Mouse (Mus musculus) left cerebral cortex, adult 2 months (tissue): ENCODE data around the gene Carnmt1. TPM values are rescaled to one million over a fixed set of nuclear protein-coding genes. Genes with fewer than 3 reads are reported as not detected.

Experiments
- DNase-seq, 2 experiments: peaks; one replicate each; pipeline ENCODE4 v3.0.0; 2021 to 2022; ENCODE audit warnings: low spot score in 2 of 2, mixed read lengths in 1 of 2; ENCODE audit errors: extremely low spot score in 1 of 2
- H3K27ac ChIP-seq: fragments of 200-600 bp; 2 replicates; pipeline ENCODE4 v1.8.1; 2022
- H3K4me3 ChIP-seq: fragments of 200-600 bp; 2 replicates; pipeline ENCODE4 v1.8.1; 2022
- CTCF ChIP-seq: fragments of 200-600 bp; IDR thresholded peaks from 2 replicates; pipeline ENCODE4 v1.8.1; 2022; ENCODE audit warnings: antibody characterized with exemption, mild to moderate bottlenecking, moderate library complexity
- intact Hi-C: fragments of 180-260 bp; cut with DNase I; formaldehyde crosslinking; loops from one replicate; pipeline ENCODE4 v1.15.1; 2025
- total RNA-seq, 2 experiments: library from RNA; stranded (reverse); gene quantifications; 2 replicates each; pipeline ENCODE4 v1.2.3; 2021

The Carnmt1 gene
- total RNA-seq, 2 experiments from 2014 or later: 12.6 to 12.9 TPM

GRCm38 (mm10) chr19:18692176-18692575, 21.6 kb downstream of the Carnmt1 start:
- no peak for TF ChIP-seq CTCF
- intact Hi-C loops: no loop called here

DNA sequence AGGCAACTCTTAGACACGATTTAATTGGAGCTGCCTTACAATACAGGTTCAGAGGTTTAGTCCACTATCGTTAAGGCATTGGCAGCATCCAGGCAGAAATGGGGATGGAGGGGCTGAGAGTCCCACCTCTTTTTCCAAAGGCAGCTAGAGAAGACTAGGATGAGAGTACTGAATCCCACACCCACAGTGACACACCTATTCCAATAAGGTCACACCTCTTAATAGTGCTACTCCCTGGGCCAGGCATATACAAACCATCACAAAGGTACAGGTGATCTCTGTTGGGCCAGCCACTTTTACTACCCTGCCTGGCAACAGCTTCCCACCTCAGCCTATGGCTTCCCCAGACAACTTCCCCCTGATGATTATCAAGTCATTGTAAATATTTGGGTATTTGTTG, 22.2 kb downstream of the Carnmt1 start:
- no peak for DNase-seq
- intact Hi-C loops: no loop called here
- Histone ChIP-seq H3K27ac (no peak overlapping the region), H3K4me3 (no peak overlapping the region)
- TF ChIP-seq CTCF: no peak

More at GRCm38 (mm10) chr19:18692176-18692575, 21.6 kb downstream of the Carnmt1 start:
- no peak for DNase-seq
- Histone ChIP-seq H3K27ac (no peak overlapping the region), H3K4me3 (no peak overlapping the region)

DNA sequence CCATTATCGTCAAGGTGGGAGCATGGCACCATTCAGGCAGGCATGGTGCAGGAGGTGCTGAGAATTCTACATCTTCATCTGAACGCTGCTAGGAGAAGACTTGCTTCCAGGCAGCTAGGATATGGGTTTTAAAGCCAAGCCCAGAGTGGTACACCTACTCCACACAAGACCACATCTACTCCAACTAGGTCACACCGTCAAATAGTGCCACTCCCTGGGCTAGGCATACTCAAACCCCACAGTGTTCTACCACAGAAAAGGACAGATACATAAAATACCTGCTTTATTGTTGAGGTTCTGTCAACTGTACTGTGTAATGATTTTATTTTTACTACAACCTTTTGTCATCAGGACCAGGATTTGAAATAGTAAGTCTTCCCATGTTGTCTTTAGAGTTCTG, 24.6 kb downstream of the Carnmt1 start:
- no peak for DNase-seq
- no peak for TF ChIP-seq CTCF
- Histone ChIP-seq H3K27ac (no peak overlapping the region), H3K4me3 (no peak overlapping the region)
- intact Hi-C loops: no loop called here

DNA sequence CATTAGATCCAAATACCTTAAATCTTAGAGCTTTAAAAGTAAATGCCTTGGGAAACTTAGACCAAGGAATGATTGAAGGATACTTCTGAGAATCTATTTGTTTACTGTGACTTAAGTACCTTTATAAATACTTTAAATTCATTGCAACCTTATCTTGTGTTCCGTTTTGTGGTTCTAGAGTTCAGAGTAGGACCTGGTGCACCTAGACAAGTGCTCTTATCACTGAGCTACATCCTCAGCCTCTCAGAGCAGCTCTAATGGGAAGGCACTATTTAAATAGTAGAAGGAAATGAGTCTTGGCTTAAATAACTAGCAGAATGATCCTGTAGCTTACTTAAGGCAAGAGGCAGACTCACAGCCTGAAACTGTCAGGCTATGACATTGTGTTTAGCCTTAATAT, 25.0 kb downstream of the Carnmt1 start:
- H3K27ac ChIP-seq: no peak overlapping the region
- no peak overlapping the region for H3K4me3 ChIP-seq
- intact Hi-C loops: no loop called here
- no peak for TF ChIP-seq CTCF
- DNase-seq: no peak

DNA sequence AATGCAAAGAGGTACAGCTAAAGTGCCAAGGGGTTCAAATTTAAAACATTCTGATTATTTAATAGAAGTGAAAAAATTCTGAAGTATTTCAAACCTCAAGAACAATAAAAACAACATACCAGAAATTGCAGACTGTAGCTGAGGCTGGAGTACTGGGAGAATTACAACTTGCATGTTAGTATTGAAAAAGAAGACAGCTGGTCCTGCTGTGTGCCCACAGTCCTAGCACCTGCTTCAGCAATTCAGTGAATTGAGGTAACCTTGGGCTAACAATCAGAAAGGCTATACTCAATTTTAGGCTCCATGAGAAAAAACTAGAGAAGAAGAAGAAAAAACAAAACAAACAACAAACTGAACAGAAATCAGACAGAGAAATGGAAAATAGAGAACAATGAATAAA, 37.5 kb downstream of the Carnmt1 start:
- no peak for DNase-seq
- no peak for TF ChIP-seq CTCF
- Histone ChIP-seq H3K27ac (no peak overlapping the region), H3K4me3 (no peak overlapping the region)
- intact Hi-C loops: no loop called here

- Histone ChIP-seq H3K4me3 (no peak overlapping the region), H3K27ac (no peak overlapping the region)
- intact Hi-C loops: loop anchor here (5.0 kb wide), 1 partner anchor 39 kb away; the partner anchor contains the start of gene Carnmt1
- DNase-seq: no peak
- no peak for TF ChIP-seq CTCF
These were observed 40.3 kb downstream of the Carnmt1 start for GRCm38 (mm10) chr19:18710903-18711302.

- Histone ChIP-seq H3K4me3 (no peak overlapping the region), H3K27ac (no peak overlapping the region)
- intact Hi-C loops: loop anchor here (5.0 kb wide), 1 partner anchor 39 kb away; the partner anchor contains the start of gene Carnmt1
- DNase-seq: no peak
- TF ChIP-seq CTCF: no peak
These were observed 41.0 kb downstream of the Carnmt1 start for GRCm38 (mm10) chr19:18711589-18711988.

DNA sequence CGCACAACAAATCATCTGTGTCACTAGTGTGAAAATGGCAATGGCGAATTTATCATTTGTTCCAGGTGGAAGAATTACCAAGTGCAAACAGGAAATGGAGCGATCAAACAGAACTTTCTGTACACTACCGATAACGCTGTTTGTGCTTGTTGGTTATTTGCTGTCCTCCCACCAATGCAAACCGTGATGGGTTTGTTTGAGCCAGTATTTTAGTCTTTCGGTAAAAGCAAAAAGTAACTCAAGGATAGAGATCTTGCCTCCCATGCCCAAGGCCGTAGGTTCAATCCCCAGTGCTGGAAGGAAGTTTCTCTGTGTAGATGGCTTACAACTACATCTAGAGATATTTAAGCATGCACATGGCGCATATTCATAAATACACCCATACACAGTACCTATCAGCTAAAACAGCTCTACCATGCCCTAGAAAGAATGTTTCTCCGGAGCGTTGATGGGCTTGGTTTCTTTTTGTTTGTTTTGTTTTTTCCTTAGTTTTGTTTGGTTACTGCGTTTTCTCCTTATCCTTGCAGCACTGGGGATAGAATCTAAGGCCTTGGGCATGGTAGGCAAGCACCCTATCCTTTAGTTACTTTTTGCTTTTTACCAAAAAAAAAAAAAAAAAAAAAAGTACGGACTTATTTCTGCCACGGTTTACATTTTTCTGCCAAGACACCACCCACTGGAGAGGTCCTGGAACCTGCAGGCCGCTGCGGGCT, 41.7 kb downstream of the Carnmt1 start:
- intact Hi-C loops: loop anchor here (5.0 kb wide), 1 partner anchor 40 kb away; the partner anchor contains the start of gene Carnmt1
- no peak for DNase-seq
- peak overlapping the region; percentile 77 for H3K4me3 ChIP-seq
- no peak for TF ChIP-seq CTCF
- H3K27ac ChIP-seq: peak overlapping the region; percentile 97

- intact Hi-C loops: loop anchor here (5.0 kb wide), 1 partner anchor 41 kb away; the partner anchor contains the start of gene Carnmt1
- H3K4me3 ChIP-seq: peak within 1 kb of the TSS; percentile 77
- TF ChIP-seq CTCF: peak; percentile 80
- peak within 1 kb of the TSS; percentile 97 for H3K27ac ChIP-seq
- peak; percentile 98 to 99 for DNase-seq
These were observed 42.3 kb downstream of the Carnmt1 start, which contains the start of gene D030056L22Rik for GRCm38 (mm10) chr19:18712866-18713300. Gene D030056L22Rik, plus strand, starts transcription at chr19:18713193.

- intact Hi-C loops: loop anchor here (5.0 kb wide), 1 partner anchor 41 kb away; the partner anchor contains the start of gene Carnmt1
- Histone ChIP-seq H3K27ac (peak overlapping the region; percentile 97), H3K4me3 (peak overlapping the region; percentile 77)
- DNase-seq: peak; percentile 53 to 54
These were observed 42.8 kb downstream of the Carnmt1 start for GRCm38 (mm10) chr19:18713357-18713756.

- TF ChIP-seq CTCF: peak; percentile 99
- Histone ChIP-seq H3K27ac (no peak overlapping the region), H3K4me3 (no peak overlapping the region)
- intact Hi-C loops: loop anchor here (2.0 kb wide), 1 partner anchor 118 kb away; no protein-coding TSS in a partner anchor
- DNase-seq: peak; percentile 48 to 65
These were observed 45.8 kb downstream of the Carnmt1 start for GRCm38 (mm10) chr19:18716374-18716773.

DNA sequence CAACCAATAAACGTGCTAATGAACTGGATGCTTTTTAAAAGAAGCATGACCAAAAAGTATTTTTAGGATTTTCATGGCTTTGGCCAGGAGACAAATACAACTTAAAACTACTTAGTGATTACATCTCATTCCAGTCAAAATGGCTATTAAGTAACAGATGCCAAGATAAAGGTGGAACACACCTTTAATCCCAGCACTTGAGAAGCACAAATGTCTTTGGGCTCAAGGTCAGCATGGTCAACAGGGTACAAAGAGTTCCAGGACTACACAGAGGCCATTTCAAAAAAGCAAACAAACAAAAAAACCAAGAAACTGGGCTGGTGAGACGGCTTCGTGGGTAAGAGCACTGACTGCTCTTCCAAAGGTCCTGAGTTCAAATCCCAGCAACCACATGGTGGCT, 49.8 kb downstream of the Carnmt1 start:
- intact Hi-C loops: no loop called here
- no peak overlapping the region for H3K27ac ChIP-seq
- no peak for DNase-seq
- no peak for TF ChIP-seq CTCF
- H3K4me3 ChIP-seq: no peak overlapping the region
